Mouse (Mus musculus) lung, postnatal 0 days (tissue): ENCODE measurements around the gene Adcy9. TPM values are rescaled to one million over a fixed set of nuclear protein-coding genes. Genes with fewer than 3 reads are reported as not detected.

Experiments used
- ATAC-seq: fragments of 200-750 bp; cut with Nextera tagmentation; 2 replicates; pipeline ENCODE4 v1.8.0; 2017; ENCODE audit warnings: moderate library complexity
- DNase-seq: peaks from one replicate; pipeline ENCODE4 v3.0.0-alpha.2; 2016; ENCODE audit warnings: low spot score
- H3K27ac ChIP-seq: fragments of 300-500 bp; sonication (generic); 2 replicates; pipeline ENCODE4 v1.5.1; 2014; ENCODE audit warnings: antibody characterized with exemption, mild to moderate bottlenecking, low read length, mixed read lengths
- H3K27me3 ChIP-seq: fragments of 300-500 bp; sonication (generic); replicated peaks from 2 replicates; pipeline ENCODE4 v1.6.1; 2014; ENCODE audit warnings: low read length, mixed read lengths; ENCODE audit not compliant: insufficient read depth
- H3K36me3 ChIP-seq: fragments of 300-500 bp; sonication (generic); 2 replicates; pipeline ENCODE4 v1.6.1; 2014; ENCODE audit warnings: low read length, mixed read lengths; ENCODE audit not compliant: insufficient read depth
- H3K4me1 ChIP-seq: fragments of 300-500 bp; sonication (generic); 2 replicates; pipeline ENCODE4 v1.6.1; 2014; ENCODE audit warnings: antibody characterized with exemption, low read depth, low read length, mixed read lengths; ENCODE audit not compliant: insufficient read depth
- H3K4me2 ChIP-seq: fragments of 300-500 bp; sonication (generic); replicated peaks from 2 replicates; pipeline ENCODE4 v1.6.1; 2014; ENCODE audit warnings: low read depth, mild to moderate bottlenecking, low read length, moderate library complexity, mixed read lengths
- H3K4me3 ChIP-seq: fragments of 300-500 bp; sonication (generic); 2 replicates; pipeline ENCODE4 v1.5.1; 2014; ENCODE audit warnings: low read depth, low read length
- H3K9ac ChIP-seq: fragments of 300-500 bp; sonication (generic); replicated peaks from 2 replicates; pipeline ENCODE4 v1.6.1; 2014; ENCODE audit warnings: low read depth, mild to moderate bottlenecking
- H3K9me3 ChIP-seq: fragments of 300-500 bp; sonication (generic); 2 replicates; pipeline ENCODE4 v1.6.1; 2016; ENCODE audit warnings: low read length, mixed read lengths
- CTCF ChIP-seq: IDR thresholded peaks from 2 replicates; pipeline ENCODE4 v1.5.1; 2016; ENCODE audit warnings: antibody characterized with exemption, mild to moderate bottlenecking
- EP300 ChIP-seq: IDR thresholded peaks from 2 replicates; pipeline ENCODE4 v1.6.1; 2016; ENCODE audit warnings: antibody characterized with exemption, mild to moderate bottlenecking, control low read depth
- WGBS: fragments of 180-500 bp; shearing (Covaris S2); extraction: QIAGEN DNeasy Blood & Tissue Kit; methylation state at CpG from one replicate; pipeline ENCODE4 v1.1.7; 2014; 5-methylcytosine and 5-hydroxymethylcytosine counted together
- polyA plus RNA-seq: library from polyadenylated mRNA; unstranded; fragments of >200 nt; fragmentation: Nextera tagmentation; extraction: Ambion mirVana; gene quantifications from 2 replicates; pipeline ENCODE4 v1.2.1, GENCODE M21; 2015

Adcy9 gene
- polyA plus RNA-seq, 1 experiment from 2014 or later: 2.9 TPM

DNA sequence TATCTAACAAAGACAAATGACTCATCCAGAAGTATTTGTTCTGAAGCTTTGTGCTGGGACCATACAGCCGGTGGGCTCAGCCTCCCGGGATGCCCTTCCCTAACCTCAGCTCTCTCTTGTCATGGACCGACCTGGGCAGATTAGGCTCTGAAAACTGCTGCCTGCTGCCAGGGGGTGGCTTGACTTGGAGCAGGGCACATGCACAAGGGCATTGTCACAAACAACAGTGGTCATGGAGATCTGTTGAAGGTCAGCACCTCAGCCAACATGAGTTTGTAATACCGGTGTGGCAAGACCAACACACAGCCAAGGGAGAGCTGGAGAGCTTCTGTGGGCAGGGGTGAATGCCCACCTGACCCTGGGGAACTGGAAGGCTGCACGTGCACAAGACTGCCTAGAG is 42.7 kb downstream of the Adcy9 start:
- Histone ChIP-seq H3K4me3 (no peak overlapping the region), H3K4me1 (peaks cover 3% of the 10 kb centered on the region; the same call in 1 of the 2 replicates), H3K27me3 (no peaks in the 10 kb centered on the region), H3K9ac (no peak overlapping the region), H3K4me2 (no peak overlapping the region), H3K27ac (no peak overlapping the region), H3K9me3 (no peaks in the 10 kb centered on the region), H3K36me3 (no peaks in the 10 kb centered on the region)
- WGBS: 63% methylated on average over 5 of the region's 5 CpGs
- ATAC-seq (no peak), DNase-seq (no peak)
- TF ChIP-seq EP300: no peak
- TF ChIP-seq CTCF: no peak

- Histone ChIP-seq H3K4me1 (peaks cover 3% of the 10 kb centered on the region; the same call in 1 of the 2 replicates), H3K27me3 (no peaks in the 10 kb centered on the region), H3K9me3 (no peaks in the 10 kb centered on the region), H3K27ac (no peak overlapping the region), H3K4me2 (no peak overlapping the region), H3K36me3 (no peaks in the 10 kb centered on the region), H3K9ac (no peak overlapping the region), H3K4me3 (no peak overlapping the region)
- no peak for ATAC-seq
- peak; percentile 11 for DNase-seq
- WGBS: 48% methylated on average over 7 of the region's 7 CpGs
- TF ChIP-seq EP300 (no peak), CTCF (no peak)
Observed at GRCm38 (mm10) chr16:4374780-4375380, 45.4 kb downstream of the Adcy9 start.

- 77% methylated on average over 5 of the region's 5 CpGs for WGBS
- TF ChIP-seq EP300: no peak
- no peak for TF ChIP-seq CTCF
- H3K9me3 ChIP-seq: no peaks in the 10 kb centered on the region
- H3K27me3 ChIP-seq: no peaks in the 10 kb centered on the region
- H3K4me2 ChIP-seq: no peak overlapping the region
- no peak overlapping the region for H3K4me3 ChIP-seq
- H3K27ac ChIP-seq: no peak overlapping the region
- no peaks in the 10 kb centered on the region for H3K36me3 ChIP-seq
- H3K9ac ChIP-seq: no peak overlapping the region
- ATAC-seq: no peak
- H3K4me1 ChIP-seq: peaks cover 3% of the 10 kb centered on the region; the same call in 1 of the 2 replicates
- DNase-seq: no peak
Observed at GRCm38 (mm10) chr16:4374270-4374669, 46.0 kb downstream of the Adcy9 start.

DNA sequence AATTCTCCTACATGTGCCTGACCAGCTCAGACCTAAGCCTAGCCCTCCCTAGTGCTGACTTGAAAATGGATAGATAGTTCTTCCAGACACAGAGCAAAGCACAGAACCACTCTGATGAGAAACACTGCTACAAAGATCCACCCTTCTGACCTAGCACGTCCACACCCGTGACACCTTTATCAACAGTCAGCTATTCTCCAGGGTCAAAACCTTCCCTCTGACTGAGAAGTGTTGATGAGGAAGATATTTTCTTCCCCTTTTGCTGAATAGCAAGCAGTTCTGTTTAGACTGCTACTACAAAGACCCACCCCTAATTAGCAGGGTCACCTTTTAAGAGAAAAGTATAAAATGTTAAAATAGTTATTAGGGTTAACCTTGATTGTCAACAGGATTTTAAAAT is 49.3 kb downstream of the Adcy9 start:
- TF ChIP-seq CTCF (no peak), EP300 (no peak)
- H3K27ac ChIP-seq: 0 out of 2 replicates have a peak overlapping the region, but pooled peaks have one; percentile 33
- H3K9ac ChIP-seq: no peak overlapping the region
- DNase-seq (no peak), ATAC-seq (no peak)
- 59% methylated on average over 2 of the region's 2 CpGs for WGBS
- no peaks in the 10 kb centered on the region for H3K27me3 ChIP-seq
- no peak overlapping the region for H3K4me2 ChIP-seq
- H3K36me3 ChIP-seq: no peaks in the 10 kb centered on the region
- no peaks in the 10 kb centered on the region for H3K9me3 ChIP-seq
- no peak overlapping the region for H3K4me3 ChIP-seq
- peaks cover 3% of the 10 kb centered on the region; the same call in 1 of the 2 replicates for H3K4me1 ChIP-seq

GRCm38 (mm10) chr16:4370141-4370541 is 50.2 kb downstream of the Adcy9 start:
- no peak overlapping the region for H3K9ac ChIP-seq
- H3K4me1 ChIP-seq: peaks cover 1% of the 10 kb centered on the region; the same call in 1 of the 2 replicates
- no peak overlapping the region for H3K27ac ChIP-seq
- no peaks in the 10 kb centered on the region for H3K36me3 ChIP-seq
- H3K27me3 ChIP-seq: no peaks in the 10 kb centered on the region
- H3K4me3 ChIP-seq: no peak overlapping the region
- no peaks in the 10 kb centered on the region for H3K9me3 ChIP-seq
- 69% methylated on average over 10 of the region's 10 CpGs for WGBS
- H3K4me2 ChIP-seq: no peak overlapping the region
- no peak for TF ChIP-seq EP300
- no peak for TF ChIP-seq CTCF
- DNase-seq (peak; percentile 44), ATAC-seq (peak; percentile 25)

DNA sequence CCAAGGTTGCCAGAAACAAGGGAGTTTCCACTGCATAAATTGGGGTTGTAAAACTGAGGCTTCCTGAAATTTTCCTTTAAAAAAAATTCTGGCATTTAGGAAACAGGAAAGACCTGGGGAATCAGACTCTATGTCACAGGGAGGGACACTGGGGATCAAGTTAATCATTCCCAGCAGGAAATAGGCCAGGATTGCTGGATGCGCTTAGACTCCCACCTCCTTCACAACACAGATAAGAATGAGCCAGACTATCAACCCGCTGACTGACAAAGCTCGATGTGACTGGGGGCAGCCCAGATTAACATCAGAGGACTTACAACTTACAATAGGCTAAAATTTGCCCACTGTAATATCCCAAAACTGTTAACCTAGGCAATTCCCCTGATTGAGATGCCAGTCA is 52.4 kb downstream of the Adcy9 start:
- no peak for DNase-seq
- TF ChIP-seq CTCF (no peak), EP300 (no peak)
- no peaks in the 10 kb centered on the region for H3K4me1 ChIP-seq

GRCm38 (mm10) chr16:4367291-4367690 is 53.0 kb downstream of the Adcy9 start:
- H3K4me1 ChIP-seq: no peaks in the 10 kb centered on the region
- H3K4me3 ChIP-seq: no peak overlapping the region
- H3K9me3 ChIP-seq: no peaks in the 10 kb centered on the region
- H3K27ac ChIP-seq: no peak overlapping the region
- no peaks in the 10 kb centered on the region for H3K27me3 ChIP-seq
- no peak overlapping the region for H3K4me2 ChIP-seq
- ATAC-seq (no peak), DNase-seq (no peak)
- no peaks in the 10 kb centered on the region for H3K36me3 ChIP-seq
- TF ChIP-seq CTCF (no peak), EP300 (no peak)
- 95% methylated on average over 1 of the region's 1 CpGs for WGBS
- no peak overlapping the region for H3K9ac ChIP-seq

More for the DNA sequence above, 52.4 kb downstream of the Adcy9 start:
- H3K36me3 ChIP-seq: no peaks in the 10 kb centered on the region
- WGBS: 26% methylated on average over 3 of the region's 3 CpGs
- no peaks in the 10 kb centered on the region for H3K9me3 ChIP-seq
- no peaks in the 10 kb centered on the region for H3K27me3 ChIP-seq
- no peak for ATAC-seq
- no peak overlapping the region for H3K9ac ChIP-seq
- H3K4me3 ChIP-seq: no peak overlapping the region
- no peak overlapping the region for H3K4me2 ChIP-seq
- no peak overlapping the region for H3K27ac ChIP-seq
